Mouse (Mus musculus) layer of hippocampus, postnatal 36 days (tissue): ENCODE measurements at regions not wholly inside any gene's neighbourhood (a gene's known extent, or its start where the extent isn't known, plus 50 kb on each side); places are given as distances from the start of the nearest gene placed in this dataset.
A peak's percentile ranks its signal among the peaks of the same experiment; 100 is the strongest.

Source experiments
- DNase-seq, 2 experiments: peaks; one replicate each; pipeline ENCODE4 v3.0.0; 2022

DNA sequence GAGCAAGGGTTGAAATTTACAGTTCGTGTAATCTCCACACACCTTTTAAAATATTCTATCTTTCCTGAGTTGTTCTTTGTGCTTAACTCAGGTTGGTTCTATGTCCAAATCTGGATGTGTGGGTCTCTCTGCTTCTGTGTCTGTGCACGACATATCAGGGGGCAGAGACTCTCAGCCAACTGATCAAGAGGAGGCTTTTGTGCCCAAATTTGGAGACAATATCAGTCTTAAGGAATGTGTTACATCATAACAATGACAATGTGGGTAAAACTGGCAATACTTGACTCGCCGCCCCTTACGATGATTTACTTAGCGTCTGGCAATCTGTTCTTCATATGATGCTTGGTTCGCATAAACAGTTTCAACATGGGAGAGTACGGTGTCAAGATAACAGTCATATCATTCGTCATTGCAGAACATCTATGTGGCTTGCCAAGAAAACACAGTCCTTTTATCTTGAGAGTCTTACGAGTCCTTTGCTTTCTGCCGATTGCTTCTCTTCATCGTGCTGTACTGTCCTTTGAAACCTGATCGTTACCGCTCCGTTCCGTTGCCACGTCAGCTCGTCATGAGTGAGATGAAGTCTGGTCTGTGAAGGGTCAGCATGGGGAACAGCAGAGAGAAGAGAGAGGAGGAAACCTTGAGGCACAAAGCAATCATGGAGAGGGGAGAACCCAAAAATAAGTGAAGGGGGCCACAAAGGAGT, 2212.9 kb upstream of the Gm7489 start:
- peak in 1 of 2 experiments; percentile 4 for DNase-seq

DNA sequence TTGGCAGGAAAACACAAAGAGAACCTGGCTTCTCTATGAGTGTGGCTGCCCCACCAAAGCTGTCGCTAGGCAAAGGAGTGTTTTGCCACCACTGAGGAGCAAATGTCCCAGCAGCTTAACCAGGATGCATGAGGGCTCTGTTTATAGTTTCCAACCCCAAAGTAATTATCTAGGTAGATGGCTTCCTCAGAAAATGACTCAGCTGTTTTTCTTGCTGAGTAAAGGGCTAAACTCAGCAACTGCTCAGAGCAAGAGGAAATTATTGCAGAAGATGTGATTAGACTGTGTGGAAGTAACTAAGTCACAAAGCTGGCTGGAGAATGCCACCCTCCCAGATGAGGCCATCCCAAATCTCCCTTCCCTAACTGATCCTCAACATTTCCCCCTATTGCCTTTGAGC, 2211.2 kb upstream of the Gm7489 start:
- DNase-seq: no peak

- DNase-seq: no peak
Measured at GRCm38 (mm10) chr15:51675291-51675690, 2209.4 kb upstream of the Gm7489 start.

GRCm38 (mm10) chr15:51676694-51677093, 2208.0 kb upstream of the Gm7489 start:
- DNase-seq: no peak

DNA sequence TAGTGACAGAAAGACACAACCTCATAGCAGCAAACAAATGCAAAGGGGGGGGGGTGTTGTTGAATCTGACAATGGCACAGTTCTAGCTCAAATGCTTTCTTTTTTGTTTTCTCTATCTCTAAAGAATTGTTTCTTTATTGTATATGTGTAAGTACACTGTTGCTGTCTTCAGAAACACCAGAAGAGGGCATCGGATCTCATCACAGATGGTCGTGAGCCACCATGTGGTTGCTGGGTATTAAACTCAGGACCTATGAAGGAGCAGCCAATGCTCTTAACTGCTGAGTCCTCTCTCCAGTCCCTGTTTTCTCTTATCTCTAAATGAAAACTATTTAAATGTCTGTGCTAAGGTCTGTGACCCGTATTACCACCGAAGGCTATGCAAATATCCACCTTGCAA, 2207.4 kb upstream of the Gm7489 start:
- DNase-seq: no peak

- DNase-seq: no peak
Measured at GRCm38 (mm10) chr15:51679186-51679902, 2205.4 kb upstream of the Gm7489 start.

DNA sequence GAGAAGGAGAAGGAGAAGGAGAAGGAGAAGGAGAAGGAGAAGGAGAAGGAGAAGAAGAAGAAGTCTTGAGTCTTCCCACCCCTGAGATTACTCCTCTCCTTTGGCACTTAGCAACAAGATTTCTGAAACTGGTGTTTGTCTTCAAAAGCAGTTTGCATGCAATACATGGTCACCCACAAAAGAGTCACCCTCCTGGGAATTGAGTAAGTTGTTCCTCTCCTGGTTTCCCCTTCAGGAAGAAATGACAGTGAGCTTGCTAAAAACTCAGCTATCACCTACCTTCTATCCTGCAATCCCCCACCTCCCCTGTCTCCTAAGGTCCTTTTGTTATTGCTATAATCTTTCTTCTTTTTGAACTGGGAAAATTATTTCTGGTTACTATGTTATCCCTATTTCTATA, 2204.2 kb upstream of the Gm7489 start:
- no peak for DNase-seq

- DNase-seq: no peak
Measured at GRCm38 (mm10) chr15:51681191-51681590, 2203.5 kb upstream of the Gm7489 start.

DNA sequence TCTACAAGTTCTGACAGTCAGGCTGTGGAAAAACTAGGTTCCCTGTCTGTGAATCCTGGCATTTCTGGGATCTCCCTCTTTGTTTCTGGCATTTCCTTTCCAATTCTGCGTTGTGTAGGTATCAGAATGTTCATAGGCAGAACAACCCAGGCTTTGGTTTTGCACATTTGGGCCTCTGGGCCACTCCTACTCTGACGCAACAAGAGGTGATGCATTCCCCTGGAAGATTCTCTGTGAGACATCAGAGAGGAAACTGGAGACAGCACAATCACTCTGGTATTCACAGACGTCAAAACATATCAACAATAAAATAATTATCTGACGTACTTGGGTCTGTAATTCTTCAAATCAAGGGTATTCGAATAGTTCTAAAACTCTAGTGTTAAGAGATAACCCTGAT, 2202.4 kb upstream of the Gm7489 start:
- no peak for DNase-seq

- no peak for DNase-seq
Measured at GRCm38 (mm10) chr15:51687007-51687540, 2197.6 kb upstream of the Gm7489 start.

GRCm38 (mm10) chr15:51689498-51689897, 2195.2 kb upstream of the Gm7489 start:
- no peak for DNase-seq

- DNase-seq: no peak
Measured at GRCm38 (mm10) chr15:51692671-51693070, 2192.0 kb upstream of the Gm7489 start.

GRCm38 (mm10) chr15:51696344-51697016, 2188.2 kb upstream of the Gm7489 start:
- DNase-seq: peak; percentile 18 to 27

DNA sequence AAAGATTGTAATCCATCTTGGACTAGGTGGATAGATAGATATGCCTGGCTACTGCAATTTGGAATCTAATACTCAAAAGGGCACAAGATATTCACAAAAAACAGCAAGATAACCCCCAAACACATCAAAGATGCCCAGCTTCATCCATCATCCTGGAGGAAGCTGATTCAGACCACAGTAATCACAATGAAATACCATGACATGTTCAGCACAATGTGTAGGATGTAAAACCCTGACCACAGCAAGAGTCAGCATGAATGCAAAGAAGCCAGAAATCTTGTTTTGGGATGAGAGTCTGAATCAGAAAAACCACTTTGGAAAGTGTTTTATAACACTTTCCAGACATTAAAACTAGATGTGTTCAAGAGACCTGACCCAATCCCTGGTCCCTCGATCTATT, 2180.5 kb upstream of the Gm7489 start:
- no peak for DNase-seq

DNA sequence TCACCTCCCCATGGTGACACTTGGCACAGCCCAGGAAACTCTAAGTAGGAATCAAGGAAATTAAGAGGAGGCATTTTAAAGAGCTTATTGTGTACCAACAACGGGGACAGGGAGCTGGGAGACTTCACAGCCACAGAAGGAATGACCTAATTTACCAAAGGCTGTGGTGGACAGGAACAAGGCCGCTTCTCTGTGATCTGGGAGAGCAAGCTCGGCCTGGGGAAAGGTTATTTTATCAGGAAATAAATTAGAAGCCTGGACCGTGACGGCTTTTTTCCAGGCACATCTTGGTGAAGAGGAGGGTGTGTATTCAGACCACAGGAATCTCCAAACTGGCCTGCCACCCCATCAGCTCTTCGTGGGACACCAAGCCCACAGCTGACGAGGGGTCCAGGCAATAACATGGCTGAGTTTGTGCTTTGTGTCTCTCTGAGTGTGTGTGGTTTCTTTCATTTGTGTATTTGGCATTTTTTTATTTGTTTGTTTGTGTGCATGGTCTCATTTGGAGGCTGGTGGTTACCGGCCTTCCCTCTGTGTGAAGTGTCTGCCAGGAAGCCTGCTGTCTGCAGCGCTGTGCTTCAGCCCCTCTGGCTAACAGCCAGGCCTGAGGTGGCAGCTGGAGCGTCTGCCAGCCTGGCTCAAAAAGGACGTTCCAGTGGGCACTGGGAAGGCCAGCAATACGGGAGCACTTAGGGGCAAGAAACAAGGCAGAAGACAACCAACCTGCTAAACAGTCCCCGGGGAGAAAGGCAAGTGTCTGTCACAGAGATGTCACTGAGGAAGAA, 2174.6 kb upstream of the Gm7489 start:
- peak; percentile 58 to 68 for DNase-seq

DNA sequence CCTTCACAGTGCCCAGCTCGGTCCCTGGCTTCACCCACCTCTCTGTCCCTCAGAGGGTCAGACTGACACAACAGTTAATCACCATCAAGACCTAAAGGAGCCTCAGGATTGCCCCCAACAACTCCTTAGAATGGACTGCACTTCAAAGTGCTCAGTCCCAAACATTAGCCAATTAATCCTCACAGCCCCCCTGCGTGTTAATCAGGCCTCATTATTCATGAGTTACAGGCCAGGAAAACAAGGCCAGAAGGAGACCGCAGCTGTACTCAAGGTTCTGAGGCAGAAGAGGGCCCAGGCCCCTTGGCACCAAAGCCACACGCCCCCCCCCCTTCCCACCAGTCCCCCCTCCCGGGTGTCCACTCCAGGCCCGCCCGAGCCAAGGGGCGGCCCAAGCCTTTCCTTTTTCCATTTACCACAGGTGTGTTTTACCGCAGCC, 2163.8 kb upstream of the Gm7489 start:
- DNase-seq: no peak

DNA sequence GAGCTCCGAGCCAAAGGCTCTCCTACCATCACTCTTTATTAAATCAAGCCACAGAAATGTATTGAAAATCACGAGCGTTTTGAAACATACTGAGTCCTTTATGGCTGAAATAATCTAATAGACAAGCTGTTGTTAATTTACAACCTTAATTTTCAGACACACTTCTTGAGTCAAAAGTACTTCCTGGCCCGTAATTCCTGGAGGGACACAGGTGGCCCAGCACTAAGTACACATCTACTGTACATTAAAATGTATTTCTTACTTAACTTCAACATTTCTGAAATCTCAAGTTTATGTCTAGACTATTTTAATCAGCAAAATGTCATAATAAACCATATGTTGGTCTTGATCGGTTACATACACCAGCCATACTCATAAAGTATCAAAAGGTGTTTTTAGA, 2163.3 kb upstream of the Gm7489 start:
- no peak for DNase-seq

- no peak for DNase-seq
Measured at GRCm38 (mm10) chr15:51724127-51724526, 2160.6 kb upstream of the Gm7489 start.

DNA sequence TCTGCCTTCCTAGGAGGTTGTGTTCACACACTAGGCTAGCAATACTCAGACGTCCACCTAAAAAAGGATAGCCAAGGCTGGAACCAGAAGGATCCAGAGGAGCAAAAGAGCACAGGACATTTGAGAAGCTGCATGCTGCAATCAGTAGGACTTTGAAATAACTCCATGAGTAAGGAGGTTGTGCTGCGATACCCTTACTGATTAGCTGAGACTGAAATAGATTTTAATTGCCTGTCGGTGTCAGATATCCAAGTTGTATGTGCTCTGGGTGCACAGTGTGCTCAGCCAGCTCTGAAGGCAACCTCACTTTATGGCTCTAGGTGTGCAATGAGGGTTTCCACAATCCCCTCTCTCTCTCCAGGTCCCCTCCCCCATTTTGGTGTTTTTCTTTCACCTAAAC, 2159.2 kb upstream of the Gm7489 start:
- DNase-seq: no peak

- DNase-seq: no peak
Measured at GRCm38 (mm10) chr15:51730106-51730505, 2154.6 kb upstream of the Gm7489 start.

DNA sequence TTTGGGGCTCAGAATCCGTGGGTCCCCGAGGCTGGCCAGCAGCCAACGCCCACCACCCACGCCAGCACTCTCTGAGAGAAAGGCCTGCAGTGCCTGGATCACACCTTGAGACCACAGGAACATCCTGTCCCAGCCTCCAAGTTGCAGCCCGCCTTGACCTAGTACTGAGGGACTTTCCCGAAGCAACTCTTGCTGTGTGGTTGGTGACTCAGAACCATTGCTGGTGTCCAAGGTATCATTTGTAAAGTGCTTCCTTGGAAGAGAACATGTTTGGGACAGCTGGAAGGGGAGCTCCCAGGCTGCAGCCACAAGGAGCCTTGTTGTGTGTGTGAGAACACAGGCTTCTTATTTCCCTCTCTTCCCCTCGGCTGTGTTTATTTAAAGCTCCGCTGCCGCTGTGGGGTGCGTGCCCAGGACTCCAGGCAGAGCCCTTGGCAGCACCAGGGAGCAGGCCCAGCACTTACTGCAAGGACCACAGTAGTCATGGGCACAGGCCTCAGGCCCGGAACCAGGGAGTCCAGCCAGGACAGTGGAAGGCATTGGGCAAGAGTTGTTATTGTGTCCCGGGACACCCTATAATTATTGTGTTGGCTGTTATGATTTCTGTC, 2153.8 kb upstream of the Gm7489 start:
- DNase-seq: peak; percentile 18 to 40

DNA sequence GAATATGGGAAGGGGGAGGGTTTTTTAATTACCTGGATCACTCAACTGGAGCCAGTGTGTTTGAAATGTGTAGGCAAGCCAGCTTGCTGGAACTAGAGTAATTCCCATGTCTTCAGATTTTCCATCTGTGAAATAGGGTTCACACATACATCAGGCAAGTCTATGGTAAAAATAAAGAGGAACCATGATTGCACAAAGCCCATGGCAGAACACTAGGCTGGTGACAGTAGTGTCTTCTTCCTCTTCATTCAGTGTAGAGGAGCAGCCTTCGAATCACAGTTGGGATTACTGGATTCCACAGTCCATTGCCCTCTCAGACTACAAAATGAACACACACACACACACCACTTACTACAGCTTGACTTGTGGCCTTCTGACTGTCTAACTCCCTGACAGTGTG, 2150.5 kb upstream of the Gm7489 start:
- no peak for DNase-seq
